Mouse (Mus musculus) heart, postnatal 0 days (tissue): ENCODE data around the gene Atp2a1. TPM values are rescaled to one million over a fixed set of nuclear protein-coding genes. Genes with fewer than 3 reads are reported as not detected.
A peak's percentile ranks its signal among the peaks of the same experiment; 100 is the strongest.
"Not testable (repeated sequence)": the region's sequence is repeated elsewhere in the genome, so short reads cannot be mapped to it uniquely, and the experiment has no call there.

ENCODE experiments used
- ATAC-seq: fragments of 200-750 bp; cut with Nextera tagmentation; 2 replicates; pipeline ENCODE4 v1.8.0; 2017; ENCODE audit warnings: low read depth, moderate number of reproducible peaks, moderate library complexity; ENCODE audit not compliant: insufficient read depth
- DNase-seq: peaks from one replicate; pipeline ENCODE4 v3.0.0-alpha.2; 2016; ENCODE audit warnings: low spot score
- H3K27ac ChIP-seq: fragments of 300-500 bp; sonication (generic); 2 replicates; pipeline ENCODE4 v1.5.1; 2014; ENCODE audit warnings: low read depth, mild to moderate bottlenecking
- H3K27me3 ChIP-seq: fragments of 300-500 bp; sonication (generic); 2 replicates; pipeline ENCODE4 v1.6.1; 2014; ENCODE audit warnings: low read length, mixed read lengths; ENCODE audit not compliant: control insufficient read depth, insufficient read depth
- H3K36me3 ChIP-seq: fragments of 300-500 bp; sonication (generic); replicated peaks from 2 replicates; pipeline ENCODE4 v1.6.1; 2014; ENCODE audit warnings: low read length, mixed read lengths; ENCODE audit not compliant: control insufficient read depth, insufficient read depth
- H3K4me1 ChIP-seq: fragments of 300-500 bp; sonication (generic); 2 replicates; pipeline ENCODE4 v1.6.1; 2014; ENCODE audit warnings: antibody characterized with exemption; ENCODE audit not compliant: control insufficient read depth, insufficient read depth
- H3K4me2 ChIP-seq: fragments of 300-500 bp; sonication (generic); 2 replicates; pipeline ENCODE4 v1.6.1; 2014; ENCODE audit warnings: low read depth, mild to moderate bottlenecking, low read length, moderate library complexity
- H3K4me3 ChIP-seq: fragments of 300-500 bp; sonication (generic); 2 replicates; pipeline ENCODE4 v1.5.1; 2014; ENCODE audit warnings: low read depth, low read length
- H3K9ac ChIP-seq: fragments of 300-500 bp; sonication (generic); replicated peaks from 2 replicates; pipeline ENCODE4 v1.6.1; 2014; ENCODE audit warnings: low read depth, low read length, mixed read lengths
- H3K9me3 ChIP-seq: fragments of 300-500 bp; sonication (generic); replicated peaks from 2 replicates; pipeline ENCODE4 v1.6.1; 2016; ENCODE audit warnings: low read length; ENCODE audit not compliant: control insufficient read depth
- CTCF ChIP-seq: IDR thresholded peaks from 2 replicates; pipeline ENCODE4 v1.5.1; 2016; ENCODE audit warnings: antibody characterized with exemption, control low read depth, low read depth
- EP300 ChIP-seq: IDR thresholded peaks from 2 replicates; pipeline ENCODE4 v1.6.1; 2016; ENCODE audit warnings: antibody characterized with exemption, low read depth
- WGBS: fragments of 180-500 bp; shearing (Covaris S2); extraction: QIAGEN DNeasy Blood & Tissue Kit; methylation state at CpG from one replicate; pipeline ENCODE4 v1.1.7; 2014; 5-methylcytosine and 5-hydroxymethylcytosine counted together
- polyA plus RNA-seq: library from polyadenylated mRNA; unstranded; fragments of >200 nt; fragmentation: Nextera tagmentation; extraction: Ambion mirVana; gene quantifications from 2 replicates; pipeline ENCODE4 v1.2.1, GENCODE M21; 2015
- total RNA-seq: library from RNA; depleted of rRNA; stranded (reverse); fragments of >200 nt; gene quantifications from 2 replicates; pipeline ENCODE4 v1.2.3, GENCODE M21; 2014; ENCODE audit warnings: low replicate concordance

Atp2a1 gene
- total and polyA plus RNA-seq, 2 experiments from 2014 or later: 0.40 to 0.92 TPM

DNA sequence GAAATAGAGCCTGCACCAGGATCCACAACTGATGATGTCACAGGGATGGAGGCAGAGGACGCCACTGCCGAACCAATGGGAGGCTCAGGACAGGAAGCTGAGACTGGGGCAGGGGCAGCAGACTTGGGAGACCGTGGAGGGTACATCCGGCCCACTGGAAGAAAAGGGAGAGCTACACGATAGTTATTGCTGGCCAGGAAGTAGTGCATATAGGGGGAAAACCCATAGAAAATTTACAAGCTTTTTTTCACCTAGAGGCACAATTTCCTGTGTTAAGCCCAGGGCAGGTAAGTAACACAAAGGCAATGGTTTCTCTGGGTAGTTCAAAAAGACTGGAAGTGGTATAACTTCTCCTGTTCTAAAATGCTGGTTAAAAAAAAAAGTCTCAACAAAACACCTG is 33.6 kb upstream of the Atp2a1 start:
- Histone ChIP-seq H3K9ac (no peak overlapping the region), H3K4me3 (no peak overlapping the region), H3K36me3 (peaks cover 98% of the 10 kb centered on the region), H3K9me3 (no peaks in the 10 kb centered on the region), H3K27ac (no peak overlapping the region), H3K27me3 (no peaks in the 10 kb centered on the region), H3K4me1 (peaks cover 6% of the 10 kb centered on the region; the same call in 1 of the 2 replicates), H3K4me2 (no peak overlapping the region)
- DNase-seq (no peak), ATAC-seq (no peak)
- no peak for TF ChIP-seq EP300
- TF ChIP-seq CTCF: no peak
- WGBS: 86% methylated on average over 5 of the region's 5 CpGs

DNA sequence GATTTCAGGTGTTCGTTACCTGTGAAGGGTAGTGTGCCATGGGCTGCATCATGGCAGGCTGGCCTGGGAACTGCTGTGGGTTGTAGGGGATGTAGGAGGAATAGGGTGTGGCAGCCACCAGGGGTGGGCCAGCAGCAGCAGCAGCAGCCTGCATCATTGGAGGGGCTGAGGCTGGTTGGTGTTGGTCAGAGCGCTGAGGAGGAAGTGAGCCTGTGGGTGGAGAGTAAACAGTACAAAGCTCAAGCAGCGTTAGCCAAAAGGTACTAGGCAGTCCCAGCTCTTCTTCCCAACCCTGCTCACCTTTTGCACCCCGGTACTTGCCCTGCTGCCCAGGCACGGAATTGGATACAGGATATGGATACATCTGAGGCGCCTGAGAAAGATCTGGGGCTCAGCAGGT is 31.2 kb upstream of the Atp2a1 start:
- Histone ChIP-seq H3K9ac (no peak overlapping the region), H3K4me1 (no peaks in the 10 kb centered on the region), H3K27me3 (no peaks in the 10 kb centered on the region), H3K27ac (no peak overlapping the region), H3K9me3 (no peaks in the 10 kb centered on the region), H3K4me2 (no peak overlapping the region), H3K4me3 (no peak overlapping the region), H3K36me3 (peaks cover 97% of the 10 kb centered on the region)
- no peak for ATAC-seq
- DNase-seq: no peak
- TF ChIP-seq EP300 (no peak), CTCF (no peak)
- WGBS: 86% methylated on average over 6 of the region's 6 CpGs

DNA sequence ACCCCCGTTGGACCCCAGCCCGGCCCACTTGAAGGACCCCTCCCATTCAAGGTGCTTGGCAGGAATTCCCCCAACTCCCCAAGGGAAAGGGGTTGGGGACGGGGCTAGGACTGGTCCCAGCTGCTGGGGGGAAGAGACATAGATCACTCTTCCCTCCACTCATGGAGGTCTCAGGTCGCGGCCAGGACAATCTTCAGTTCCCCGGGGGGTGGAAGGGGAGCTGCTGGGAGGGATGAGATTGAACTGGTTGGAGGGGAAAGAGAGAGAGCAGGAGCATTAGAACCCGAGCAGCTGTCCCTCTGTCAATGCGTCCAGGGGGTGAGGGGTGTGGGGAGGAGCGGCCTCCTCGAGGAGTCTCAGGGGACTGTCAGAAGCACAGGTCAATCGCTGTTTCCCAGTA is 29.1 kb upstream of the Atp2a1 start:
- peaks cover 6% of the 10 kb centered on the region; the same call in 1 of the 2 replicates for H3K4me1 ChIP-seq
- WGBS: 46% methylated on average over 11 of the region's 11 CpGs
- DNase-seq: no peak
- peaks cover 78% of the 10 kb centered on the region for H3K36me3 ChIP-seq
- H3K9me3 ChIP-seq: no peaks in the 10 kb centered on the region
- H3K4me3 ChIP-seq: no peak overlapping the region
- no peak overlapping the region for H3K4me2 ChIP-seq
- no peak for ATAC-seq
- no peaks in the 10 kb centered on the region for H3K27me3 ChIP-seq
- H3K27ac ChIP-seq: no peak overlapping the region
- TF ChIP-seq CTCF (no peak), EP300 (no peak)
- H3K9ac ChIP-seq: no peak overlapping the region

DNA sequence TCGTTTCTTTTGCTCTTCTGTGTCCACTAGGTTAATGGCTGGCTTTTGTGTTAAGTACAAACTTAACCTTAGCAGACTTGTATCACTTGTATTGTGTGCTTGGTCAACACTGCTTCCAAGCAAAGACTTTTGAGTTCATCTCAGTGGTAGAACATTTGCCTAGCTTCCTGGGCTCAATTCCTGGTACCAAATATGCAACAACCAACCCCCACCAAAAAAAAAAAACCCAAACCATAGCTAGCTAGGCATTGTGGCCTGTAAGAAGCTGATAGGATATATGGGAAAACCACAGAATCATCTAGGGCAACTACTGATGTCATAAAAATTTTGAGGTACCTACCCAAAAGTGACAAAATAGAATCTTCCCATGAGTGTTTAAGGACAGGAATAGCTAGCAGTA is 28.1 kb upstream of the Atp2a1 start:
- H3K9ac ChIP-seq: no peak overlapping the region
- H3K4me3 ChIP-seq: no peak overlapping the region
- H3K9me3 ChIP-seq: no peaks in the 10 kb centered on the region
- H3K36me3 ChIP-seq: peaks cover 68% of the 10 kb centered on the region
- no peaks in the 10 kb centered on the region for H3K27me3 ChIP-seq
- WGBS: 68% methylated on average over 1 of the region's 1 CpGs
- no peak overlapping the region for H3K27ac ChIP-seq
- no peak overlapping the region for H3K4me2 ChIP-seq
- TF ChIP-seq CTCF (no peak), EP300 (no peak)
- no peak for ATAC-seq
- H3K4me1 ChIP-seq: peaks cover 8% of the 10 kb centered on the region; the same call in 1 of the 2 replicates
- no peak for DNase-seq

DNA sequence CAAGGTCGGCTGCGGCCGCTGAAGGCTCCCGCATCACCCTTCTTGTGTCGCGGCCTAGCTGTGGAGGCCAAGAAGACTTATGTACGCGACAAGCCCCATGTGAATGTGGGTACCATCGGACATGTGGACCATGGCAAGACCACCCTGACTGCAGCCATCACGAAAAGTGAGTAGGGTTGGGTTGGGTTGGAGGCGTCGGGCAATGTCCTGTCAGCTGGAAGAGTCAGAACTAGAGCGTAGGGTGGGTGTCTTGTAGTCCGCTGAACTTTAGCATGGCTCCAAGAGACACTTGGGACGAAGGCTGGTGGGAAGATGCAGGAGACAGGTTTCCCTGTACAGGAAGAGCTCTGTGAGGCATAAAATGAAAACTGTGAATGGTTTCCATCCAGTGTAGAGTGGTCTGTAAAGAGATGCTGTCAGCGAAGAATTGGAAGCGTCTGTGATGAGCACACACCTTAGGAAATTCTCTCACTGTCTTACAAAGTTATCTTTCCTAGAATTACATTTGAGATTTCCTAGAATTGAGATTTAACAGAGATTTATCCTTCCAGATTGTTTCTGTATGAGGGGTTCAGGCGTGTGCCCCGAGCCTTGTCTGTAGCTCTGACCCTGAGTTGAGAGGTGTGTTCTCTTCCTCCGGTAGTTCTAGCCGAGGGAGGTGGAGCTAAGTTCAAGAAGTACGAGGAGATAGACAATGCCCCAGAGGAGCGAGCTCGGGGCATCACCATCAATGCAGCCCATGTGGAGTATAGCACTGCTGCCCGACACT is 24.9 kb upstream of the Atp2a1 start:
- not testable (repeated sequence) for H3K27me3 ChIP-seq, H3K4me1 ChIP-seq, H3K9me3 ChIP-seq, ATAC-seq
- Histone ChIP-seq H3K4me3 (peak overlapping the region; percentile 76), H3K9ac (peak overlapping the region; percentile 65), H3K36me3 (peaks cover 36% of the 10 kb centered on the region), H3K4me2 (peak overlapping the region; percentile 84), H3K27ac (peak overlapping the region; percentile 74)
- 9% methylated on average over 19 of the region's 25 CpGs for WGBS
- peak; percentile 3 for DNase-seq

DNA sequence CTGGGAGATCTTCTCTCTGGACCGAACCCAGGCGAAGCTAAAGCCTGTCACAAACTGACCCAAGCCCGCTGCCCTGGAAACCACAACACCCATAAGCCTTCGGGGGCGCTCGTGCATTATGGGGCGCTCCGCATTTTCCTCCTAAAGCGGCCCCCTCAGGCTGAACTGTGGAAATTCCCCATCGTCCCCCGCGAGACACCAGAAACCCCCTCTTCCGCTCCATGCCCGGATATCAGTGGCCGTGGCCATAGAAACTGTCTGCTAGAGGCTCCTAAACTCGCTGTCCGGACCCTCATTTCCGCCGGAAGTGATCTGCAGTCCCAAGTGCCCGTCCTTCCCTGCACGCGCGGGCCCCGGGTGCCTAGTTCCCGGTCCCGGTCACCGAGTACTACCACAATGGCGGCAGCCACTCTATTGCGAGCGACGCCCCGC is 24.2 kb upstream of the Atp2a1 start, which contains the start of gene Tufm:
Gene Tufm (plus strand): TSS at position 310 of the 432 bp plus-strand sequence.
- H3K27ac ChIP-seq: peak within 1 kb of the TSS; percentile 83
- H3K4me1 ChIP-seq: peaks cover 12% of the 10 kb centered on the region; the same call in 1 of the 2 replicates
- DNase-seq (peak; percentile 100), ATAC-seq (peak; percentile 93)
- H3K4me2 ChIP-seq: peak within 1 kb of the TSS; percentile 84
- peak within 1 kb of the TSS; percentile 76 for H3K4me3 ChIP-seq
- H3K36me3 ChIP-seq: peaks cover 29% of the 10 kb centered on the region
- no peaks in the 10 kb centered on the region for H3K27me3 ChIP-seq
- peak; percentile 92 for TF ChIP-seq EP300
- peak; percentile 32 for TF ChIP-seq CTCF
- no peaks in the 10 kb centered on the region for H3K9me3 ChIP-seq
- under 1% methylated on average over 32 of the region's 32 CpGs for WGBS
- peak within 1 kb of the TSS; percentile 65 for H3K9ac ChIP-seq
